Mouse (Mus musculus) ES-Bruce4 (cell line): ENCODE results near the gene Polk. TPM values are rescaled to one million over a fixed set of nuclear protein-coding genes. Genes with fewer than 3 reads are reported as not detected.

ENCODE experiments used
- H3K27ac ChIP-seq: 2 replicates; pipeline ENCODE4 v1.5.1; 2012; ENCODE audit warnings: low read length, inconsistent platforms; ENCODE audit not compliant: insufficient read depth
- H3K27me3 ChIP-seq: 2 replicates; pipeline ENCODE4 v1.6.1; 2012; ENCODE audit warnings: mild to moderate bottlenecking, low read length, inconsistent platforms; ENCODE audit not compliant: control insufficient read depth, poor library complexity, insufficient read depth, severe bottlenecking
- H3K36me3 ChIP-seq: 2 replicates; pipeline ENCODE4 v1.6.1; 2012; ENCODE audit warnings: inconsistent platforms, mild to moderate bottlenecking, low read length, moderate library complexity; ENCODE audit not compliant: control insufficient read depth, poor library complexity, insufficient read depth, severe bottlenecking
- H3K4me1 ChIP-seq: one replicate; pipeline ENCODE4 v1.8.1; 2011; ENCODE audit warnings: low read length; ENCODE audit not compliant: control insufficient read depth, insufficient read depth
- H3K4me3 ChIP-seq: 2 replicates; pipeline ENCODE4 v1.5.1; 2011; ENCODE audit warnings: low read depth, mild to moderate bottlenecking, low read length
- H3K9ac ChIP-seq: 2 replicates; pipeline ENCODE4 v1.6.1; 2012; ENCODE audit warnings: low read depth, mild to moderate bottlenecking, inconsistent platforms; ENCODE audit not compliant: poor library complexity, severe bottlenecking
- H3K9me3 ChIP-seq: replicated peaks from 2 replicates; pipeline ENCODE4 v1.6.1; 2012; ENCODE audit warnings: mild to moderate bottlenecking, low read length, inconsistent platforms; ENCODE audit not compliant: control insufficient read depth, poor library complexity, insufficient read depth, severe bottlenecking
- CTCF ChIP-seq: IDR thresholded peaks from one replicate; pipeline ENCODE4 v1.8.1; 2011; ENCODE audit warnings: low read depth, low read length
- EP300 ChIP-seq: IDR thresholded peaks from 2 replicates; pipeline ENCODE4 v1.6.1; 2011; ENCODE audit warnings: low read depth, low read length; ENCODE audit not compliant: insufficient read depth
- POLR2A ChIP-seq: IDR thresholded peaks from one replicate; pipeline ENCODE4 v1.8.1; 2011; ENCODE audit warnings: low read length; ENCODE audit not compliant: insufficient read depth
- polyA plus RNA-seq: library from polyadenylated mRNA; stranded (reverse); fragments of >200 nt; gene quantifications from 2 replicates; pipeline ENCODE4 v1.2.4, GENCODE M21; 2011; ENCODE audit warnings: low read depth; ENCODE audit not compliant: missing spikeins, insufficient read depth, insufficient read length

Gene Polk
- 72.5 and 77.9 TPM in 2 replicates for polyA plus RNA-seq

GRCm38 (mm10) chr13:96542081-96542889, at the start of gene Polk, which contains the start of gene Col4a3bp:
TSS of gene Polk (minus strand) at chr13:96542579.
TSS of gene Col4a3bp (plus strand) at chr13:96542618.
- TF ChIP-seq CTCF (no peak), POLR2A (peak; percentile 70), EP300 (0 out of 2 replicates have a peak, but pooled peaks have one; percentile 10)

DNA sequence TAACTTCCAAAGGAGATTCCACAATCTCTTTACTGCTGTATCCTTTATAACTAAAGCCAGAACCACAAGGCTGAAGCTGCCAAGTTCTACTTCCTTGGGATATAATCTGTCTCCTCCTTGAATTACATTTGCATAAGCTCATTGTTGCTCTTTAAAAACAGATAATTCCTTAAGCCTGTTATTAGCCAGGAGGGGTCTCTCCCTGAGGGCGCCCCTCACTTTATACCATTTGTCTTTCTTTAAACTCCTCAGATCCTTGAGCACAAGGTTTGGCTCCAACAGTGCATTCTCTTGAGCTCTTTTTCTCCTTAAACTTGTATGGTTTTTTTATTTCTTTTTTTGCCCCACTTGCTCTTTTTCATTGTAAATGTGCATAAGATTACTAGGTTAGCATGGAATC, 46.3 kb upstream of the Polk start:
- Histone ChIP-seq H3K9ac (no peak overlapping the region), H3K36me3 (no peaks in the 10 kb centered on the region), H3K27ac (no peak overlapping the region), H3K4me1 (no peaks in the 10 kb centered on the region), H3K27me3 (no peaks in the 10 kb centered on the region), H3K9me3 (no peaks in the 10 kb centered on the region), H3K4me3 (no peak overlapping the region)
- no peak for TF ChIP-seq CTCF
- no peak for TF ChIP-seq POLR2A
- TF ChIP-seq EP300 = no peak

More at GRCm38 (mm10) chr13:96542081-96542889, at the start of gene Polk, which contains the start of gene Col4a3bp:
- Histone ChIP-seq H3K36me3 (no peaks in the 10 kb centered on the region), H3K4me1 (no peaks in the 10 kb centered on the region), H3K27me3 (no peaks in the 10 kb centered on the region), H3K9ac (peak within 1 kb of the TSS; percentile 95), H3K27ac (peak within 1 kb of the TSS; percentile 26), H3K4me3 (peak within 1 kb of the TSS; percentile 94), H3K9me3 (no peaks in the 10 kb centered on the region)

DNA sequence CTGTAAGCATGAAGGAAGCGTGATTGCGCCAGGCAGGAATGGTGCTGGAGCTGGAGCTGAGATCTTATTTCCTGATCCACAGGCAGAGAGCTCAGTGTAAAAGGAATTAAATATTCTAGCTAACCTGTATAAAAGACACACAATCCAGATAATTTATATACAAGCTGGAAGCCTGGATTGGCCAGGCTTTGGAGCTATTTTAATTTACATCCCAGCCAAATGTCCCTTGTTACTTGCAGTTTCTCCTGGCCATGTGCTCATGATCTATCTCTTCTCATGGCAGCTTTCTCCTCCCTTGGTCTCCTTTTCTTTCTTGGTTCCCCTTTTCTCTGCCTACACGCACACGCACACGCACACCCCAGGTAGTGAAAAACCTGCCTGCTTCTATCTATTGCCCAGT, 44.2 kb upstream of the Polk start:
- no peaks in the 10 kb centered on the region for H3K4me1 ChIP-seq
- no peaks in the 10 kb centered on the region for H3K36me3 ChIP-seq
- no peak overlapping the region for H3K9ac ChIP-seq
- no peak for TF ChIP-seq POLR2A
- no peak for TF ChIP-seq EP300
- TF ChIP-seq CTCF = no peak
- H3K4me3 ChIP-seq = no peak overlapping the region
- no peaks in the 10 kb centered on the region for H3K27me3 ChIP-seq
- no peaks in the 10 kb centered on the region for H3K9me3 ChIP-seq
- no peak overlapping the region for H3K27ac ChIP-seq

DNA sequence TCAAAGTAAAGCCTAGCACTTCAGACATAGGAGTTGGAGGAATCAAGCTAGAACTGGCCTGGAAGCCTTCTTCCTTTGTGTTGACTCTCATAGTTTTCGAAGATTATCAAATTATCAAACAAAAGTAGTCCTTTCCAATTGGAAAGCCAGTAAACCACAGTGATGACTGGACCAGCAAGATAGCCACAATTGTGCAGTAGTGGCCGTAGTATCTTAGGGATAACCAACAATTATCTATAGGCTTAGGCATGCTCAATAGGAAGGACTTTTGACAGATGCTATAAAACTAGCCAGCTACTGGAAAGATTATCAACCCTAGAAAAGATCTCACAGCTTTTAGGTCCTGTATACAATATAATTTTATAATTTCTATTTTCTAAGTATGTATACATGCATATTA, 41.8 kb upstream of the Polk start:
- Histone ChIP-seq H3K9me3 (no peaks in the 10 kb centered on the region), H3K9ac (no peak overlapping the region), H3K27ac (no peak overlapping the region), H3K27me3 (no peaks in the 10 kb centered on the region), H3K4me1 (no peaks in the 10 kb centered on the region), H3K4me3 (no peak overlapping the region), H3K36me3 (no peaks in the 10 kb centered on the region)
- TF ChIP-seq EP300 (no peak), CTCF (no peak), POLR2A (no peak)

DNA sequence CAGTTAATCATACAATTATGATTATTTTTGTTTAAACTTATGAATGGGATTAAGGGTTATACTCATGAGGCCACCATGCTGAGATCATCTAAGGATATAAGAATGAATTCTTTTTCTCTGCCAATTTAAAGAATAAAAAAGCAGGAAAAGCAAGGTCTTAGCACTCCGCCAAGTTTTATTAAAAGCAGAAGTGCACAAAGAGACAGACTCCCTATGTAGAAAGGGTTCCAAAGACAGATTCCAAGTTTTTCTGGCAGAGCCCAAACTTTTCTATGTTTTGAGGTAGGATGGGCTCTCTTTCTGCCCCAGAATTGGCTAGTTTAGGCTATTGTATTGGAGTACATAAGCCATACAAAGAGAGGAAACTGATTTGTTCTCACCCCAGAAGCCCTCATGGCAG, 37.6 kb upstream of the Polk start:
- TF ChIP-seq EP300 (no peak), CTCF (no peak), POLR2A (no peak)
- Histone ChIP-seq H3K36me3 (no peaks in the 10 kb centered on the region), H3K27ac (no peak overlapping the region)

DNA sequence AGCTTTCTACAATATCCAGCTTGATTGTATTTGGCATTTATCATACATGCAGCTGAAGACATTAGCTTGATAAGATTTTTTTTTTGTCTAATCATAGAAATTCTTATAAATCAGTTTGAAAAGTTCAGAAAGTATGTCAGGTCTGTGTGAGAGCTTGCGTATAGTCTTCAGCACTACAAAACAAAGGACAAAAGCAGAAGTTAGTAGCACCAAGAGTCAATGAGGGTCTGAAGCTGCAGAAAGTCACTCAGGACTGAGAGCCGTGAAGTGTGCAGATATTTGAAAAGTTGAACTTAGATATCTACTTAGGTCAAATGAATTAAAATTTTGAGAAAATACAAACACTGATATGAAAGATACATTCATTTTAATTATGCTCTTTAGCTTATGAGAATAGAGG, 36.7 kb upstream of the Polk start:
- no peak overlapping the region for H3K27ac ChIP-seq
- H3K27me3 ChIP-seq = no peaks in the 10 kb centered on the region
- no peaks in the 10 kb centered on the region for H3K4me1 ChIP-seq
- no peak overlapping the region for H3K9ac ChIP-seq
- H3K9me3 ChIP-seq = no peaks in the 10 kb centered on the region
- TF ChIP-seq CTCF (no peak), POLR2A (no peak), EP300 (no peak)
- H3K36me3 ChIP-seq = no peaks in the 10 kb centered on the region
- H3K4me3 ChIP-seq = no peak overlapping the region

More for the DNA sequence above, 37.6 kb upstream of the Polk start:
- H3K9me3 ChIP-seq = no peaks in the 10 kb centered on the region
- H3K4me3 ChIP-seq = no peak overlapping the region
- H3K27me3 ChIP-seq = no peaks in the 10 kb centered on the region
- H3K9ac ChIP-seq = no peak overlapping the region
- no peaks in the 10 kb centered on the region for H3K4me1 ChIP-seq
